Mouse (Mus musculus) layer of hippocampus, adult 9-11 months (tissue): Measurements from ENCODE around the gene Sik1.

Experiments
- DNase-seq: peaks from one replicate; pipeline ENCODE4 v3.0.0; 2022

Gene Sik1

GRCm38 (mm10) chr17:31831097-31831865 lies 24.3 kb downstream of the Sik1 start:
- DNase-seq: no peak

GRCm38 (mm10) chr17:31830506-31831075 lies 25.0 kb downstream of the Sik1 start:
- no peak for DNase-seq

- no peak for DNase-seq
Observed at GRCm38 (mm10) chr17:31828916-31829315, 26.7 kb downstream of the Sik1 start.

GRCm38 (mm10) chr17:31828118-31828517 lies 27.5 kb downstream of the Sik1 start:
- DNase-seq: no peak

- no peak for DNase-seq
Observed at GRCm38 (mm10) chr17:31827206-31827605, 28.4 kb downstream of the Sik1 start.

GRCm38 (mm10) chr17:31826669-31827068 lies 28.9 kb downstream of the Sik1 start:
- DNase-seq: no peak

DNA sequence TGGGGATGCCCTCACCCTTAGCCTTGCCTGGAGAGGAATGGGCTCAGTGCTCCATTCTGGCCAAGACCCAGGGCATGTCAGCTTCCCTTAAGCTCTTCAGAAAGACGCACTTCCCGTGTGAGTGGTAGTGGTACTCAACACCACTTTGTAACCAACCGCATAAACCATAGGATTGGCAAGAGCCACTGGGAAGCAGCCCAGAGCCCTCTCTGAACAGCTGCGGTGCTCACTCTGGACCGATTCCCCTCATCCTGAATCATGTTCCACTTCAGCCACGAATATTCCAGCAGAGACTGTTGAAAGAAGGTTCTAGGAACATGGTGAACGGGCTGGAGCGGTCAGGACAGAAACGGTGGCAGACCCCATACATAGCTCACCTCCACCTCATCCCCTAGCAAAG lies 29.9 kb downstream of the Sik1 start:
- DNase-seq: no peak

GRCm38 (mm10) chr17:31824812-31825211 lies 30.8 kb downstream of the Sik1 start:
- DNase-seq: no peak

GRCm38 (mm10) chr17:31821136-31821933 lies 34.3 kb downstream of the Sik1 start:
- DNase-seq: no peak

GRCm38 (mm10) chr17:31820099-31820846 lies 35.3 kb downstream of the Sik1 start:
- DNase-seq: no peak

- DNase-seq: no peak
Observed at GRCm38 (mm10) chr17:31819372-31819771, 36.2 kb downstream of the Sik1 start.

DNA sequence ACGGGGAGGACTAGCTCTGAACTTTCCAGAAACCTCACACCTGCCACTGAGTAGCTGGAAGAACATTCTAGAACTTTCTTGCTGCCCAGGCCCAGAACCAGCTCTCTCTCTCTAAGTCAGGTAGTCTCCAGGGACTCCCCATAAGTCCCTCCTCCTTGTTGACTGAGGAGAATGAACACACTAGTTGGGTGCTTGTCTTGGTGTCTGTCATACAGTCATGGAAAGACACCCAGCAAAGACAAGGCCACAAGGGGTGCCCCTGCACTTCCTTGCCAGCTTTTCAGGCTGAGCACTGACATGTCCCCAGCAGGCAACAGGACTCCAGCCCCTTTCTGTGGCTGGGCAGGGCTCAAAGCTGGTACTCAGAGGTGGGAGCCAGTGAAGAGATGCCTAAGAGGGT lies 37.8 kb downstream of the Sik1 start:
- DNase-seq: no peak

DNA sequence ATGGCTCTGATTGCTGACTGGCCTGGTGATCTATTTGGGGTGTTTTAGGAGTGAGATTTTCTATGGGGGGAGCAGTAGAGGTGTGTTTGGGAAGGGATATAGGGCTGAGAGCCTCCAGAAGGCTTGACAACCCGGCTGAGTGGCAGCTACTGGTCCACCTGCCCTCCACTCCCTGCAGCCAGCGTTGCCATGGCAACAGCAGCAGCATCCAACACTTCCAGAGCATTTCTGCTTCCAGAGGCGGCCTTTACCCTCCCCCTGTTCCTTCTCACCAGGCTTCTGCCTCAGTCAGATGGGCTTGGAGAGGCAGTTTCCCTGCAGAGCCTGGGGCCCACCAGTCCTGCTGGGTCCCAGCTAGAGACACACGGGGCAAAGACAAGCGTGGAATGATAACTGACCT lies 38.4 kb downstream of the Sik1 start:
- DNase-seq: peak; percentile 36

- DNase-seq: peak; percentile 77
Observed at GRCm38 (mm10) chr17:31814848-31815247, 40.8 kb downstream of the Sik1 start.

DNA sequence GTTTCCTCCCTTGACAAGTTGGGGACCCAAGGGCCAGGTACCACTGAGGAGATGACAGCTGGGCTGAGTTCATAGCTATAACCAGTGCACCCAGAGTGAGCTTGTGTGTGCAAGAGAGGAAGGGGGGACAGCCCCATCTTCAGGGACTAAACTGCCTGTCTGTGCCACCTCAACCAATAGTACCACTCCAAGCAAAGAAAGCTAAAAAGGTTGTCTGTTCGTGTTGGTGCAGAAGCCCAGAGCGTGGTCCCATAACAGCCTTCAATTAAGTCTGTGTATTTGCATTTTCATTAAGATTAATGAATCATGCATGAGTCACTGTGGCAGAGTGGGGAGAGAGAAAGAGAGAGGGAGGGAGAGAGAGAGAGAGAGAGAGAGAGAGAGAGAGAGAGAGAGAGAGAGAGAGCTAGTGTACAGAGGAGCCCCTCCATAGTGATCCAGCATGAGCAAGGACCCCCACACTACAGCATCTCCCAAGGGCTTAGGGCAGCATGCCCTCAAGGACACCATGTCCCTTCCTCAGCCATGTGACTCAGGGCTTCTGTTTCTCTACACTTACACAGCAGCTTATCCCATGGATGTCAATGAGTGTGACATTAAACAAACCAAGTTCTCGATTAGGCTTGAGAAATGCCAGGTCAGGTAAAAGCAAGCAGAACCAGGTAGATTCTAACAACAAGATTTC lies 41.5 kb downstream of the Sik1 start:
- no peak for DNase-seq

GRCm38 (mm10) chr17:31811333-31811732 lies 44.3 kb downstream of the Sik1 start:
- DNase-seq: no peak

GRCm38 (mm10) chr17:31809894-31810293 lies 45.7 kb downstream of the Sik1 start:
- DNase-seq: no peak

- DNase-seq: no peak
Observed at GRCm38 (mm10) chr17:31809136-31809535, 46.5 kb downstream of the Sik1 start.

DNA sequence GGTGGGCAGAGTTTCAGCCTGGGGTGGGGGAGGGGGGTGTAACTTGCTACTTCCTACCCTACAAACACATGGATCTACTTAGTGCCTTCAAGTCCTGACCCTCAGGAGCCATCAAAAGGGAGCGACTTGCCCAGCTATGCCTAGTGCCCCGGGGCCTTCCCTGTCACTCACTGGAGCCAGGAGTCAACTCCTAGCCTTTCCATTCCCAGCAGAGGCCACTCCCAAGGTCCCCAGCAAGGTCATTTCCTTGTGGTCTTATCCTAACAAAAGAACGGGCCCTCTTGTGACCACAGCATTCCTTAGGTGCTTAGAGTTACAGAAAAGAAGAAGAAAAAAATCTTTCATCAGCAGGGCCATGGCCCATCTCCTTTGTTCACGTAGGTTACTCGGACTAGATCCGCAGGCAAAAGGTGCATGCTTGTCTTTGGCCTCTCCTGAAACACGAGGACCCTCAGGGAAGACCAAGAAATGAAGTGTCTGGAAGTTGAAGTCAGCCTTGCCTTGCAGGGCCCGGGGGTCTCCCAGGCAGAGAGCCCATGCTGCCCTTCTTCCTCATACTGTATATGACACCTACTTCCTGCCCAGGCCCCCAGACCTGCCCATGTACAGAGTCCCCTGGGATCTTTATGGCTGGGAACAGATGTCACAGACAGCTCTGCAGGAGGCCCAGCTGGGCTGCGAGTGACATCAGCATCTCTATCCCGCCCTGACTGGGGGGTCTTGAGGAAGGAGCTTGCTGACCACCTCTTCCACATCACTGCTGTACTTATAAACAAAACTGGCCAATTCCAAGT lies 47.3 kb downstream of the Sik1 start:
- DNase-seq: no peak

DNA sequence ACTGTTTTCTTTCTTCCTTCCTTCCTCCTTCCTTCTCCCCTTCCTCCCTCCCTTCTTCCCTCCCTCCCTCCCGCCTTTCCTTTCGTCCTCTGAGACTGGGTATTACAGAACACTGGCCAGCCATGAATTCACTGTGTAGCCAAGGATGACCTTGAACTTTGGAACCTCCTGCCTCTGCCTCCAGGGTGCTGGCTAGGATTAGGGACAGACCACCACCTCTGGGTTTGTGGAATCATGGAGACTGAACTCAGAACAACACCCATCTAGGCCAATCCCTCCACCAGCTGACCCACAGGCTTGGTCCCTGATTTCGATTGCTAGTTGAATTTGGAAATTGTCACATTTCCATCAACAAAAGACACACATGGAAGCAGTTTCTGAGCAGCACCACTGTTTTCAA lies 49.1 kb downstream of the Sik1 start:
- DNase-seq: no peak

DNA sequence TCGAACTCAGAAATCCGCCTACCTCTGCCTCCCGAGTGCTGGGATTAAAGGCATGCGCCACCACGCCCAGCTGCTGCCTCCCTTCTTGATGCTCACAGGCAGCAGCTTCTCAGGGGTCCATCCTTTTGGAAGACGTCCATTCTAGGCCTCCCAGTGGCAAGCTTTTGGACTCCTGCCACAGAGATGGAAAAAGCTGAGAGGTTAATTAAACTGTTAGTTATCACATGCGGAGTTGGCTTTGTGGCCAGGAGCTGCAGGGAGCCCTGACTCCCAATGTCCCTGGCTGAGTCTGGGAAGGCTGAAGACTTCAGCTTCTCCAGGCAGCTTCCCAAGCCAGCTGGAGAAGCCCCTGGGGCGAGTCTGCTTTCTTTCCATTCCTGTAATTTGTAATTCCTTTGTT lies 49.6 kb downstream of the Sik1 start:
- DNase-seq: no peak

GRCm38 (mm10) chr17:31805585-31805984 lies 50.0 kb downstream of the Sik1 start:
- no peak for DNase-seq
